Mouse (Mus musculus) thymus, postnatal 10 days (tissue): ENCODE data around the gene Tyms.

Experiments
- DNase-seq, 2 experiments: peaks; one replicate each; pipeline ENCODE4 v3.0.0; 2021; ENCODE audit warnings: low spot score in 2 of 2

Gene Tyms

DNA sequence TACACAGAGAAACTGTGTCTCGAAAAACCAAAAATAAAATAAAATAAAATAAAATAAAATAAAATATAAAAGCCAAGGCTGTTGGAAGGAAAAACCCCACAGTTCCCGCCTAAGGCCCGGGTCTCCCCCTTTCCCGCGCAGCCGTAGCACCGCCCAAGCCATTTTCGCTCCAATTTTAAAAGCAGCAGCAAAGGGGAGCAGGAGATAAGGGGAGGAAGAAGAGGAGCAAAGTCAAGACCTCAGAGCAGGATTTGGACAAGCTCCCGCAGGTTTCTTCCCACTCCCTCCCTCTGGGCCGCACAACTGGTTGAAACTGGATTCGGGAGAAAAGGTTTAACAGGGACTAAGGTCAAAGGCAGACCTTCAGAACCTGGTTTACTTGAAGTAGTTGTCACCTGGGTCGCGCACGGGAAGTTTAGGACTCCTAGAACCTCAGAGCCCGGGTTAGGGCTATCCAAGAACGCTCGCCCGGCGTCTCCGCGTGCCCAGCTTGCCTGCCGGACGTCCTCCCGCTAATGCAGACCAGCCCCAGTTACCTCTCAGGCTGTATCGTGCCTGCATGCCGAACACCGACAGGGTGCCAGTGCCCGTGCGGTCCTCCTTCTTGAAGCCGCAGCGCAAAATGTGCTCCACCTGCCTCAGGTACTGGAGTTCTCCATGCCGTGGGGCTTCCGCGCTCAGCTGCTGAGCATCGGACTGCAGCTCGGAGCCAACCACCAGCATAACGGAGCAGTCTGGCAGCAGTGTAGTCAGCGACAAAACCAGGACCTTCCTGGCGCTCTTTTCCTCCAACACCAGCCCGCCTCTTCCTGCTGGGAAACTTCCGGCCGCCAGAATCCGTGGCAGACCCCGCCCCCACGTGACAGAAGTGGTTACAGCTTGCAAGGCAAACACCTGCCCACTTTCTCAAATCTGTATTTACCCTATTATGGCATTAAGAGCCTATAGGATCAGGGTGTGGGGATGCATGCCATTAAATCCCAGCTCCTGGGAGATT, at the start of gene Tyms:
Gene Tyms, minus strand, starts transcription at position 793 of the 997 bp plus-strand sequence.
- peak; percentile 68 to 74 for DNase-seq

DNA sequence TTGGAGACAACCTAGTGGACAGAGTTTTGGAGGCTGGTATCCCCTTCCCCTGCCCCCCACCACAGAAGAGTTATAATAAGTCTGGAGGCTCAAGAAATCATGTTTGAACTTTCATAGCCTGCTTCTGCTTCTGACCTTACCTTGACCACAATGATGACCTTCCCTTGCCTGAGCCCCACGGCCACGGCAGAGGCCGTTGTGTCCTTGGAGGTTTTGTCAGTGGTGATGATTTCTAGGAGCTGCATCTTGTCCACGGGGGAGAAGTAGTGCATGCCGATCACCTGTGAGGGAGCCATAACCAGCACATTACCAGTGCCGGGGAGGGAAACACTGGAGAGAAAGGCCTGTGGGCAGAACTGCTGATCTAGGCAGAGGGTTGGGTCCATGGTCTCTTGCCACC, 49.1 kb upstream of the Tyms start:
- no peak for DNase-seq

- DNase-seq: no peak
These were observed 46.7 kb upstream of the Tyms start for GRCm38 (mm10) chr5:30120106-30120505.

GRCm38 (mm10) chr5:30119163-30119562, 45.7 kb upstream of the Tyms start:
- DNase-seq: no peak

DNA sequence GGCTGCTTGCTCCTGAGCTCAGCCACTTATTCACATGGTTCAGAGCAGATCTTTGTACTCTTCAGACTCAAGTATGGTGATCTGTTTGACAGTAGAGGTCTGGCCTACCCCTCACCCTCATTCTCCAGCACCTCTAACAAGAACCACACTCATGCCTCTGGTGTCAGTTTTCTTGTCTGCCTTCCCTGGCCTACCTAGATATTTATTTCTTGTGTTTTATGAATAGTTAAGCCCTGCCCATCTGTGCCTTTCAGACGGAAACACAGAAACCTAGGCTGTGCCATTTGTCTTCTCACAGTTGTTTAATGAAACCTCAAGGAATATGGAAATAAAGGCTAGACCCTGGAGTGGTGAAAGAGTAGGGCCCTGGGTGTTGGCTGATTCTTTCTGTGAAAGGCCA, 44.6 kb upstream of the Tyms start:
- DNase-seq: no peak

DNA sequence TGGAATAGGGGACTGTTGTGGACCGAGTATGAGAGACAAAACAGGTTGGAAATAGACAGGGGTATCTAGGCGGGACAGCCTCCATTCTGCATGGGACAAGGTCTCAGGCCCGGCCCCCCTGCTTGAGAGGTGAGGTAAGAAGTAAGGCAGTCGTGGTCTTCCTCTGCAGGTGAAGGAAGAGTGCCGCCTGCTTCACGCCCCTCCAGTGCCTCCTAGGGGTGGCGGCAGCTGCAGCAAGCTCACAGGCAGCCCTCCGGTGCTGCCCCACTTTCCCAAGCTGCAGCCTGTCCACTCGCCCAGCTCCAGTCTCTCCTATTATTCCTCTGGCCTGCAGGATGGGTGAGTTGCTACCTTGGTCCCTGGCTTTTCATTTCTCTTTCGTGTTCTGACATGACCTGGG, 42.3 kb upstream of the Tyms start:
- no peak for DNase-seq

DNA sequence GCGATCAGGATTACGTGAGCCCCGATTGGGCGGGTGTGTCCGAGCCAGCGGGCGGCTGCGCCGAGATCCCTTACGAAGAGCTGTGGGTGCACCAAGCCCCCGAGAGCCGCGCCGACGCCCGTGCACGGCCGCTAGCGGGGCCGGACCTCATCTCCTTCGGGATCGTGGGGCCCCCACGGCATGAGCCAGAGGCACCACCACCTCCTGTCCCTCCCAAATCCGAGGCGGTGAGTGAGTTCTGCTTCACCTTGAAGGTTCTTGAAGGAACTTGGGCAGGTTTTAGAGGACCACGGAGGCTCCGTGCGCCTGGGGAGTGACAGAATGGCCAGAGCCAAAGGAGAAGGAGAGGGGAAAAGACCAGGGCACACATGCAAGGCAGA, 41.3 kb upstream of the Tyms start:
- no peak for DNase-seq

- DNase-seq: peak; percentile 62 to 90
These were observed 40.7 kb upstream of the Tyms start for GRCm38 (mm10) chr5:30113881-30114760.

- DNase-seq: no peak
These were observed 39.2 kb upstream of the Tyms start for GRCm38 (mm10) chr5:30112533-30113068.

GRCm38 (mm10) chr5:30111771-30112170, 38.4 kb upstream of the Tyms start:
- DNase-seq: no peak

DNA sequence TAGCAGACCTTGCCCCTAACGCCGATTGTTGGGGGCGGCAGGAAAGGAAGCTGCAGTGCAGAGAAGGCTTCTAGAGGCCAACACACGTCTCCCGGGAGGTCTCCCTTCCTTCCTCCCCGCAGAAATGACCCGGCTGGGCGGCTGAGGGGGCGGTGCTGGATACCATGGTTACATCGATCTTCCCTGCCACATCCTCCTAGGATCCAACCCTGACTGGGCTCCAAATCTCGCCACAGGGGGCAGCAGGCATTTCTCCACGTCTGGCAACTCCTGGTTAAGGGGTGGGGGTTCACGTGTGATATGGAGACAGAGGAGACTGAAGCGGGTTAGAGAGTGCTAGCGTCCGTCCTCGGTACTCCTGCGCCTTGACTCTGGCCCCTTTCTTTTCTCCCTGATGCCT, 37.7 kb upstream of the Tyms start:
- DNase-seq: no peak

DNA sequence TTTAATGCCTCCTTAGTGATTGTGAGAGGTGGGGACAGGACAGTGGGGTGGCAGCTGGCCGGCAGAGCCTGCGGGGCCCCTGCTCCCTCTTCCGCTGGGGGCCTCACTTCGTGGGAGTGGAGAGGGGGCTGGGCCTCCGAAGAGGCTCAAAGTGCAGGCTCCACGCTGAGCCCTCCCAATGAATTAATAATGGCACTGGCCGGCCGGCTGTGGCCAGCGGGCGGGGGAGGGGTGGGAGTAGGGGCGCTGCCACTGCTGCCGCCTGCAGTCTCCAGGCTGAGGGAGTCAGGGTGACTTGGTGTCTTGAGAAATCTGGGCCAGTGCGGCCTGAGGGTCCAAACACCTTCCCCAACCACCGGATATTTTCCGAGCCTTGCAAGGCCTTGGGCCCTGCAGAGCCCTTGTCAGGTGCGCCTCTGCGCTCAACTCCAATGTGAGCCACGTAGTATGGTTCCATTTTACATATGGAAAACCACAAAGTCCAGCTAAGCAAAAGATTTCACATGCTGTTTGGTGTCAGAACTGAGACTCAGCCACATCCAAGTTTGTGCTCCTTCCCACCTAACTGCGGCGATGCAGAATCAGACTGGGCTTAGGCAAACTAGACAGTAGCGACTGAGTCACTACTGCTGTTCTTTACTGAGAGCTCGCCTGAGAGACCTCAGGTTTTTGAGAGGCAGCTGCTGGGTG, 37.1 kb upstream of the Tyms start:
- no peak for DNase-seq

DNA sequence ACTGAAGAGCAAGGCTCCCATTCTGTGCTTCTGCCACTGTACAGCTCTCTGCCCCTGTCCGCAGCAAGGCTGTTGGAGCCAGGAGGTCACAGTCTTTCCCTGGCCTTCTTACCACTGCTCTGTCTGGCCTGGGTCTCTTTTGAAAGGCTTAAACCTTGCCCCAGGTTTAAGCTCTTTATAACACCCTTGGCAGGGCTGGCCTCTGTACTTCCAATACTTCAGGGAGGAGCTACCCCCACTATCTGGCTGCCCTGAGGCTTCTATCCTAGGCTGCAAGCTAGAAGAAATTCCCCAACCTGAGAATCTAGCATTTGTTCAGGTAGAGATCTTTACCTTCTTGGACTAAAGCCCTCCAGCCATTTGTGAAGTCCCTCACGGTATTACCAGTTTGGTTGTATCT, 36.5 kb upstream of the Tyms start:
- no peak for DNase-seq

- no peak for DNase-seq
These were observed 34.8 kb upstream of the Tyms start for GRCm38 (mm10) chr5:30108233-30108632.

- no peak for DNase-seq
These were observed 34.2 kb upstream of the Tyms start for GRCm38 (mm10) chr5:30107611-30108041.

- no peak for DNase-seq
These were observed 33.8 kb upstream of the Tyms start for GRCm38 (mm10) chr5:30107186-30107585.

GRCm38 (mm10) chr5:30106756-30107155, 33.3 kb upstream of the Tyms start:
- no peak for DNase-seq

DNA sequence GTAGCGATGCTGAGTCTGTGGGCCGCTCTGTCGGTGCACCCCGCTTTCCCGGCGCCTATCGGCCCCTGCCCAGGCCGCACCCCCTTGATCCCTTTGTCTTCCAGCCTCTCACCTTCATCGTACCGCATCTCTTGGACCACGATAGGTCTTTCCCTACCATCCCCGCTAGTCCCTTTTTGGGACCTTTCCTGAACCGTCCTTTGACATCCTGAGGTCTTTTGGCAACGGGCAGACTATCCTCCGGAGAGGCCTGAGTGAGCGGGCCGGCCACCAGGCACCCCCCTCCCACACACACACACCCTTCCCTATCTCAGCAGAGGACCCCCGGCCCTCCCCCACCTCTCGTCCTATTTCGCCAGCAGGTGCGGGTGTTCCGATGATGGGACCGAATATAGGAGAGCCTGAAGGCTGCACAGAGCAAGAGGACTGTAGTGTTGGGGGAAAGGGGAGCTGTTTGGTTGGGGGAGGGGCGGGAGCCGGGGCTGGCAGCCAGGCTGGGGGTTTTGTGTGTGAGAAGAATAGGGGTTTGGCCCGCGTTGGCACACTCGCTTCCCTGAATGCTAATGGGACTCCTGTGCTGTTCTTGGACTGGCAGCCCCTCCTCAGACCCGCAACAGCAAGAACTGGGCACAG, 32.4 kb upstream of the Tyms start, which contains the start of gene 3110082J24Rik:
Gene 3110082J24Rik, minus strand, starts transcription at position 419 of the 633 bp plus-strand sequence.
- DNase-seq: no peak

DNA sequence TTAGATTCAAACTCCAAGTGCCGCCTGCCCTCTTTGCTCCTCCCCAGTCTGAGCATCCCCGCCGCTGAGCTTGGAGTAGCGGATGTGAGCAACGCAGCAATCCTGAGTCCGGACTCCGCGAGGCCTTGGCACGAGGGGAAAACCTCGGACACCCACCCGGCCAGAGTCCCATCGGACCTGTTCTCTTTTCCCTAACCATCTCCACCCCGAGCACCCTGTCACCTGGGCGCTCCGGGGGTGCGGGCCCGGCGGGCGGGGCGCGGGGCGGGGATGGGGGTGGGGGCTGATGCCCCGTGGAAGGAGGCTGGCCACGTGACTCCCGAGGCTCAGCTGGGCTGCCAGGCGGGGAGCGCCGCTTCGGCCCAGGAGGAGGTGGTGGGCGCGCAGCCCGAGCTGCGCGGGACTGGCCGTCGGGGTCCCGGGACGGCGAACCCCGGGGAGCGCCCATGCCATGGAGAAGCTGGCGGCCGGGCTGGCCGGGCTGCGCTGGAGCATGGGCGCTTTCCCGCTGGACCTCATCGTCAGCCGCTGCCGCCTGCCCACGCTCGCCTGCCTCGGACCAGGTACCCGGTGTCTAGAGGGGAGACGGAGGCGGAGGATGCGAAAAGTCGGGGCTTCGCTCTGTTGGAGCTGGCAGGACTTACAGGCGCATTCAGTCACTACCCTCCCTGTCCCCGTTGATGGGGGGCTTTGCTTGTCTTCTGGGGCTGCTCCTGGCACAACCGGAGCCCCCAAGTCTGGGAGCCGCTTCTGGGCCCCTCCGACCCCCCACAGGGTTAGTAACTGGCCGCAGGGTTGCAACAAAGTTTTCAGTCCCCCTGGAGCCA, 31.6 kb upstream of the Tyms start, which contains the start of gene Garem2:
Gene Garem2, plus strand, starts transcription at position 321 of the 827 bp plus-strand sequence.
- no peak for DNase-seq

GRCm38 (mm10) chr5:30104339-30104738, 30.9 kb upstream of the Tyms start:
- DNase-seq: no peak
